Mouse (Mus musculus): ENCODE data around the gene Rps6ka1. TPM values are rescaled to one million over a fixed set of nuclear protein-coding genes. Genes with fewer than 3 reads are reported as not detected.
"Not testable (repeated sequence)": the region's sequence is repeated elsewhere in the genome, so short reads cannot be mapped to it uniquely, and the experiment has no call there.

Rps6ka1 gene
- 31.1 and 39.9 TPM in 2 replicates for polyA plus RNA-seq (2016; fragmentation: Nextera tagmentation; extraction: Ambion mirVana)

GRCm38 (mm10) chr4:133887672-133888453, at the start of gene Rps6ka1:
Rps6ka1 (minus strand) TSS chr4:133887797.
- under 1% methylated on average over 61 of the region's 61 CpGs for WGBS
- Histone ChIP-seq H3K4me1 (peaks cover 33% of the 10 kb centered on the region), H3K4me3 (peak within 1 kb of the TSS; percentile 91), H3K36me3 (no peaks in the 10 kb centered on the region), H3K27ac (peak within 1 kb of the TSS; percentile 94), H3K9me3 (no peaks in the 10 kb centered on the region), H3K27me3 (ENCODE audit: insufficient read depth, poor library complexity, severe bottlenecking) (no peaks in the 10 kb centered on the region)
- peak; percentile 91 for DNase-seq (ENCODE audit: low spot score)

GRCm38 (mm10) chr4:133931785-133932184, 44.2 kb upstream of the Rps6ka1 start:
- Histone ChIP-seq H3K36me3 (no peaks in the 10 kb centered on the region), H3K4me3 (no peak overlapping the region), H3K27me3 (ENCODE audit: insufficient read depth, poor library complexity, severe bottlenecking) (no peaks in the 10 kb centered on the region), H3K27ac (peak overlapping the region; percentile 65), H3K9me3 (no peaks in the 10 kb centered on the region), H3K4me1 (peaks cover 18% of the 10 kb centered on the region)
- DNase-seq (ENCODE audit: low spot score) = no peak
- WGBS = 69% methylated on average over 3 of the region's 3 CpGs

GRCm38 (mm10) chr4:133931349-133931748, 43.8 kb upstream of the Rps6ka1 start:
- peaks cover 18% of the 10 kb centered on the region for H3K4me1 ChIP-seq
- no peaks in the 10 kb centered on the region for H3K36me3 ChIP-seq
- H3K27me3 ChIP-seq (ENCODE audit: insufficient read depth, poor library complexity, severe bottlenecking) = no peaks in the 10 kb centered on the region
- peak overlapping the region; percentile 65 for H3K27ac ChIP-seq
- H3K4me3 ChIP-seq = no peak overlapping the region
- DNase-seq (ENCODE audit: low spot score) = no peak
- 15% methylated on average over 10 of the region's 10 CpGs for WGBS
- H3K9me3 ChIP-seq = no peaks in the 10 kb centered on the region

GRCm38 (mm10) chr4:133929278-133929670, 41.7 kb upstream of the Rps6ka1 start:
- Histone ChIP-seq H3K27me3 (ENCODE audit: insufficient read depth, poor library complexity, severe bottlenecking) (no peaks in the 10 kb centered on the region), H3K9me3 (no peaks in the 10 kb centered on the region), H3K4me1 (peaks cover 18% of the 10 kb centered on the region), H3K36me3 (no peaks in the 10 kb centered on the region), H3K27ac (peak overlapping the region; percentile 65), H3K4me3 (no peak overlapping the region)
- 31% methylated on average over 7 of the region's 7 CpGs for WGBS
- no peak for DNase-seq (ENCODE audit: low spot score)

GRCm38 (mm10) chr4:133928576-133929277, 41.1 kb upstream of the Rps6ka1 start:
- H3K9me3 ChIP-seq = no peaks in the 10 kb centered on the region
- H3K36me3 ChIP-seq = no peaks in the 10 kb centered on the region
- no peak for DNase-seq (ENCODE audit: low spot score)
- peak overlapping the region; percentile 65 for H3K27ac ChIP-seq
- H3K4me3 ChIP-seq = no peak overlapping the region
- H3K4me1 ChIP-seq = peaks cover 18% of the 10 kb centered on the region
- 45% methylated on average over 15 of the region's 15 CpGs for WGBS
- no peaks in the 10 kb centered on the region for H3K27me3 ChIP-seq (ENCODE audit: insufficient read depth, poor library complexity, severe bottlenecking)

GRCm38 (mm10) chr4:133925204-133925603, 37.6 kb upstream of the Rps6ka1 start:
- H3K36me3 ChIP-seq = no peaks in the 10 kb centered on the region
- H3K9me3 ChIP-seq = no peaks in the 10 kb centered on the region
- peaks cover 12% of the 10 kb centered on the region for H3K4me1 ChIP-seq
- DNase-seq (ENCODE audit: low spot score) = no peak
- H3K4me3 ChIP-seq = no peak overlapping the region
- no peaks in the 10 kb centered on the region for H3K27me3 ChIP-seq (ENCODE audit: insufficient read depth, poor library complexity, severe bottlenecking)
- no peak overlapping the region for H3K27ac ChIP-seq
- 50% methylated on average over 4 of the region's 4 CpGs for WGBS

- H3K4me3 ChIP-seq = no peak overlapping the region
- peaks cover 8% of the 10 kb centered on the region for H3K4me1 ChIP-seq
- no peak for DNase-seq (ENCODE audit: low spot score)
- no peak overlapping the region for H3K27ac ChIP-seq
- H3K9me3 ChIP-seq = no peaks in the 10 kb centered on the region
- no peaks in the 10 kb centered on the region for H3K27me3 ChIP-seq (ENCODE audit: insufficient read depth, poor library complexity, severe bottlenecking)
- WGBS = 87% methylated on average over 5 of the region's 5 CpGs
- H3K36me3 ChIP-seq = no peaks in the 10 kb centered on the region
These were observed 36.1 kb upstream of the Rps6ka1 start for GRCm38 (mm10) chr4:133923743-133924142.

GRCm38 (mm10) chr4:133918093-133918825, 30.7 kb upstream of the Rps6ka1 start:
- not testable (repeated sequence) for H3K27me3 ChIP-seq (ENCODE audit: insufficient read depth, poor library complexity, severe bottlenecking); H3K27ac ChIP-seq; H3K36me3 ChIP-seq; DNase-seq (ENCODE audit: low spot score); H3K4me3 ChIP-seq; H3K9me3 ChIP-seq; H3K4me1 ChIP-seq
- 89% methylated on average over 23 of the region's 23 CpGs for WGBS

GRCm38 (mm10) chr4:133911983-133912382, 24.4 kb upstream of the Rps6ka1 start:
- Histone ChIP-seq H3K4me3 (no peak overlapping the region), H3K27me3 (ENCODE audit: insufficient read depth, poor library complexity, severe bottlenecking) (no peaks in the 10 kb centered on the region), H3K9me3 (no peaks in the 10 kb centered on the region), H3K36me3 (no peaks in the 10 kb centered on the region), H3K4me1 (peaks cover 16% of the 10 kb centered on the region), H3K27ac (no peak overlapping the region)
- DNase-seq (ENCODE audit: low spot score) = no peak
- WGBS = 69% methylated on average over 4 of the region's 4 CpGs

GRCm38 (mm10) chr4:133910236-133911211, 22.9 kb upstream of the Rps6ka1 start:
- peak overlapping the region; percentile 66 for H3K4me3 ChIP-seq
- H3K4me1 ChIP-seq = peaks cover 16% of the 10 kb centered on the region
- peak; percentile 98 for DNase-seq (ENCODE audit: low spot score)
- H3K36me3 ChIP-seq = no peaks in the 10 kb centered on the region
- no peaks in the 10 kb centered on the region for H3K27me3 ChIP-seq (ENCODE audit: insufficient read depth, poor library complexity, severe bottlenecking)
- under 1% methylated on average over 57 of the region's 57 CpGs for WGBS
- no peaks in the 10 kb centered on the region for H3K9me3 ChIP-seq
- peak overlapping the region; percentile 93 for H3K27ac ChIP-seq

GRCm38 (mm10) chr4:133908051-133908450, 20.5 kb upstream of the Rps6ka1 start:
- H3K9me3 ChIP-seq = no peaks in the 10 kb centered on the region
- H3K27me3 ChIP-seq (ENCODE audit: insufficient read depth, poor library complexity, severe bottlenecking) = no peaks in the 10 kb centered on the region
- H3K4me3 ChIP-seq = no peak overlapping the region
- peaks cover 22% of the 10 kb centered on the region for H3K4me1 ChIP-seq
- H3K27ac ChIP-seq = no peak overlapping the region
- H3K36me3 ChIP-seq = no peaks in the 10 kb centered on the region
- DNase-seq (ENCODE audit: low spot score) = no peak
- WGBS = 90% methylated on average over 6 of the region's 6 CpGs

- H3K4me1 ChIP-seq = peaks cover 22% of the 10 kb centered on the region
- 72% methylated on average over 4 of the region's 4 CpGs for WGBS
These were observed 19.5 kb upstream of the Rps6ka1 start for GRCm38 (mm10) chr4:133907086-133907485.

More at GRCm38 (mm10) chr4:133907086-133907485, 19.5 kb upstream of the Rps6ka1 start:
- H3K9me3 ChIP-seq = no peaks in the 10 kb centered on the region
- no peak overlapping the region for H3K4me3 ChIP-seq
- DNase-seq (ENCODE audit: low spot score) = no peak
- no peaks in the 10 kb centered on the region for H3K27me3 ChIP-seq (ENCODE audit: insufficient read depth, poor library complexity, severe bottlenecking)
- H3K27ac ChIP-seq = no peak overlapping the region
- no peaks in the 10 kb centered on the region for H3K36me3 ChIP-seq

Measured in heart, embryonic 10.5 days (tissue).